Mouse (Mus musculus): Measurements from ENCODE around the gene Sgip1. TPM values are rescaled to one million over a fixed set of nuclear protein-coding genes. Genes with fewer than 3 reads are reported as not detected.

Sgip1 gene
- polyA plus RNA-seq, 1 experiment from 2014 or later: 54.8 TPM

- H3K9ac ChIP-seq: no peak overlapping the region
- no peak for ATAC-seq (ENCODE audit: low read depth)
- 71% methylated on average over 4 of the region's 4 CpGs for WGBS
- peaks cover 12% of the 10 kb centered on the region for H3K4me1 ChIP-seq (replicated peaks)
- no peak overlapping the region for H3K27ac ChIP-seq (replicated peaks)
- H3K36me3 ChIP-seq: no peaks in the 10 kb centered on the region
- H3K27me3 ChIP-seq: no peaks in the 10 kb centered on the region
- no peak overlapping the region for H3K4me3 ChIP-seq
- H3K4me2 ChIP-seq: no peak overlapping the region
- H3K9me3 ChIP-seq: no peaks in the 10 kb centered on the region
Observed at GRCm38 (mm10) chr4:102821786-102822185, 80.7 kb downstream of the Sgip1 start.

- Histone ChIP-seq H3K4me1 (replicated peaks) (peaks cover 12% of the 10 kb centered on the region), H3K9me3 (no peaks in the 10 kb centered on the region), H3K36me3 (no peaks in the 10 kb centered on the region), H3K4me2 (no peak overlapping the region), H3K4me3 (no peak overlapping the region), H3K9ac (no peak overlapping the region), H3K27ac (replicated peaks) (no peak overlapping the region), H3K27me3 (no peaks in the 10 kb centered on the region)
- 72% methylated on average over 2 of the region's 2 CpGs for WGBS
- ATAC-seq (ENCODE audit: low read depth): no peak
Observed at GRCm38 (mm10) chr4:102824494-102824893, 83.4 kb downstream of the Sgip1 start.

GRCm38 (mm10) chr4:102826159-102826558, 85.1 kb downstream of the Sgip1 start:
- 80% methylated on average over 2 of the region's 2 CpGs for WGBS
- no peaks in the 10 kb centered on the region for H3K36me3 ChIP-seq
- H3K27ac ChIP-seq (replicated peaks): no peak overlapping the region
- no peak overlapping the region for H3K4me3 ChIP-seq
- H3K9me3 ChIP-seq: no peaks in the 10 kb centered on the region
- no peaks in the 10 kb centered on the region for H3K27me3 ChIP-seq
- no peak overlapping the region for H3K9ac ChIP-seq
- no peak for ATAC-seq (ENCODE audit: low read depth)
- no peak overlapping the region for H3K4me2 ChIP-seq
- peaks cover 11% of the 10 kb centered on the region for H3K4me1 ChIP-seq (replicated peaks)

GRCm38 (mm10) chr4:102828518-102828917, 87.4 kb downstream of the Sgip1 start:
- H3K9me3 ChIP-seq: no peaks in the 10 kb centered on the region
- no peak overlapping the region for H3K4me3 ChIP-seq
- no peaks in the 10 kb centered on the region for H3K27me3 ChIP-seq
- no peak overlapping the region for H3K9ac ChIP-seq
- no peak overlapping the region for H3K4me2 ChIP-seq
- no peak for ATAC-seq (ENCODE audit: low read depth)
- no peak overlapping the region for H3K27ac ChIP-seq (replicated peaks)
- peaks cover 11% of the 10 kb centered on the region for H3K4me1 ChIP-seq (replicated peaks)
- H3K36me3 ChIP-seq: no peaks in the 10 kb centered on the region
- 88% methylated on average over 2 of the region's 2 CpGs for WGBS

GRCm38 (mm10) chr4:102833191-102833590, 92.1 kb downstream of the Sgip1 start:
- Histone ChIP-seq H3K27me3 (no peaks in the 10 kb centered on the region), H3K4me1 (replicated peaks) (peaks cover 3% of the 10 kb centered on the region), H3K27ac (replicated peaks) (no peak overlapping the region), H3K9ac (no peak overlapping the region), H3K9me3 (no peaks in the 10 kb centered on the region), H3K36me3 (no peaks in the 10 kb centered on the region), H3K4me2 (no peak overlapping the region), H3K4me3 (no peak overlapping the region)
- 70% methylated on average over 1 of the region's 1 CpGs for WGBS
- peak; percentile 47; the same call in 1 of the 2 replicates for ATAC-seq (ENCODE audit: low read depth)

GRCm38 (mm10) chr4:102833726-102834125, 92.6 kb downstream of the Sgip1 start:
- 83% methylated on average over 2 of the region's 2 CpGs for WGBS
- H3K36me3 ChIP-seq: no peaks in the 10 kb centered on the region
- no peak overlapping the region for H3K4me3 ChIP-seq
- H3K4me2 ChIP-seq: no peak overlapping the region
- ATAC-seq (ENCODE audit: low read depth): no peak
- no peaks in the 10 kb centered on the region for H3K27me3 ChIP-seq
- no peaks in the 10 kb centered on the region for H3K9me3 ChIP-seq
- no peak overlapping the region for H3K9ac ChIP-seq
- H3K4me1 ChIP-seq (replicated peaks): peaks cover 3% of the 10 kb centered on the region
- no peak overlapping the region for H3K27ac ChIP-seq (replicated peaks)

GRCm38 (mm10) chr4:102834710-102835109, 93.6 kb downstream of the Sgip1 start:
- Histone ChIP-seq H3K9ac (no peak overlapping the region), H3K36me3 (no peaks in the 10 kb centered on the region), H3K4me1 (replicated peaks) (peaks cover 3% of the 10 kb centered on the region), H3K27ac (replicated peaks) (no peak overlapping the region), H3K4me2 (no peak overlapping the region), H3K4me3 (no peak overlapping the region), H3K27me3 (no peaks in the 10 kb centered on the region), H3K9me3 (no peaks in the 10 kb centered on the region)
- no peak for ATAC-seq (ENCODE audit: low read depth)
- WGBS: 78% methylated on average over 1 of the region's 1 CpGs

- no peak for ATAC-seq (ENCODE audit: low read depth)
Observed at GRCm38 (mm10) chr4:102840062-102840798, 99.1 kb downstream of the Sgip1 start.

GRCm38 (mm10) chr4:102840956-102841729, 100.0 kb downstream of the Sgip1 start:
- Histone ChIP-seq H3K9ac (no peak overlapping the region), H3K27me3 (no peaks in the 10 kb centered on the region), H3K36me3 (no peaks in the 10 kb centered on the region), H3K9me3 (no peaks in the 10 kb centered on the region), H3K27ac (replicated peaks) (0 out of 2 replicates have a peak overlapping the region, but pooled peaks have one; percentile 2), H3K4me2 (no peak overlapping the region), H3K4me1 (replicated peaks) (peaks cover 14% of the 10 kb centered on the region), H3K4me3 (no peak overlapping the region)
- peak; percentile 56; the same call in 1 of the 2 replicates for ATAC-seq (ENCODE audit: low read depth)
- WGBS: 71% methylated on average over 11 of the region's 11 CpGs

More at GRCm38 (mm10) chr4:102840062-102840798, 99.1 kb downstream of the Sgip1 start:
- H3K4me3 ChIP-seq: no peak overlapping the region
- WGBS: 83% methylated on average over 7 of the region's 7 CpGs
- H3K9ac ChIP-seq: no peak overlapping the region
- H3K9me3 ChIP-seq: no peaks in the 10 kb centered on the region
- H3K4me2 ChIP-seq: no peak overlapping the region
- no peaks in the 10 kb centered on the region for H3K36me3 ChIP-seq
- no peaks in the 10 kb centered on the region for H3K27me3 ChIP-seq
- peaks cover 14% of the 10 kb centered on the region for H3K4me1 ChIP-seq (replicated peaks)
- peak overlapping the region; percentile 35; the same call in 1 of the 2 replicates for H3K27ac ChIP-seq (replicated peaks)

- 95% methylated on average over 6 of the region's 6 CpGs for WGBS
- H3K4me3 ChIP-seq: no peak overlapping the region
- no peak overlapping the region for H3K4me2 ChIP-seq
- no peaks in the 10 kb centered on the region for H3K27me3 ChIP-seq
- no peak for ATAC-seq (ENCODE audit: low read depth)
- H3K4me1 ChIP-seq (replicated peaks): peaks cover 7% of the 10 kb centered on the region
- no peak overlapping the region for H3K9ac ChIP-seq
- H3K36me3 ChIP-seq: no peaks in the 10 kb centered on the region
- no peak overlapping the region for H3K27ac ChIP-seq (replicated peaks)
- no peaks in the 10 kb centered on the region for H3K9me3 ChIP-seq
Observed at GRCm38 (mm10) chr4:102850498-102850897, 109.4 kb downstream of the Sgip1 start.

- WGBS: 67% methylated on average over 1 of the region's 1 CpGs
Observed at GRCm38 (mm10) chr4:102851161-102851560, 110.1 kb downstream of the Sgip1 start.

GRCm38 (mm10) chr4:102852290-102852689, 111.2 kb downstream of the Sgip1 start:
- no peak overlapping the region for H3K27ac ChIP-seq (replicated peaks)
- ATAC-seq (ENCODE audit: low read depth): no peak
- WGBS: 81% methylated on average over 3 of the region's 3 CpGs
- H3K27me3 ChIP-seq: no peaks in the 10 kb centered on the region
- H3K36me3 ChIP-seq: peaks cover 4% of the 10 kb centered on the region; the same call in 1 of the 2 replicates
- H3K4me1 ChIP-seq (replicated peaks): peaks cover 8% of the 10 kb centered on the region
- H3K4me3 ChIP-seq: no peak overlapping the region
- H3K9me3 ChIP-seq: no peaks in the 10 kb centered on the region
- no peak overlapping the region for H3K9ac ChIP-seq
- H3K4me2 ChIP-seq: no peak overlapping the region

More at GRCm38 (mm10) chr4:102851161-102851560, 110.1 kb downstream of the Sgip1 start:
- Histone ChIP-seq H3K4me2 (no peak overlapping the region), H3K9ac (no peak overlapping the region), H3K36me3 (no peaks in the 10 kb centered on the region), H3K4me1 (replicated peaks) (peaks cover 8% of the 10 kb centered on the region), H3K4me3 (no peak overlapping the region), H3K27ac (replicated peaks) (no peak overlapping the region), H3K27me3 (no peaks in the 10 kb centered on the region), H3K9me3 (no peaks in the 10 kb centered on the region)
- no peak for ATAC-seq (ENCODE audit: low read depth)

All from neural tube, embryonic 13.5 days (tissue).